22 mouse cellular contexts compared by ENCODE assay signal in the genomic region with DNA sequence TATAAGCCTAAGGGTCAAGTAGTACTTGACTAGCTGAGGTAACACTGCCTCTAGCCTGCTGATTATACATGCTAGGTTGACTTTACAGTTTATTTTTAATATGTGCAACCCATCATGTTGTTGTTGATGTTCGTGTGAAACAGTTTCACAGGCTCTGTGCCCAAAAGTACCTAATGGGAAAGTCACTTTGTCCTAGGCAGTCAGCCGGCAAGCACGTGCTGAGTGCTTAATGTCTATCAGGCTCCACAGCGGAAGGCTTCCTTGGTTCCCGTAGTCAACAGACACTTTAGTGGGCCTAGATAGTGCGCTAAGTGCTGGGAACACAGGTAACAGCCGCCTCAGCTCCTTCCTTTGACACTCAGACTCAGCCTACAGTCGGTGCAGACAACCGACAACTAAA.
DNase-seq lines count a peak whose midpoint lies in the region; ATAC-seq and TF ChIP-seq lines count a peak whose summit lies in the region.
"Had no signal": no experiment of that assay in that cellular context is flagged by ENCODE, and none has a peak within 500 bp of the region (broad histone marks: within the 10 kb centered on the region; RNA-seq: fewer than 3 reads in every experiment).

No protein-coding gene starts in this region.

- TF ChIP-seq CTCF in cerebellum, adult 2 months (IDR thresholded peaks at IDR 0.05; ENCODE audit: borderline replicate concordance, insufficient read depth, low read depth, low read length): no peak
- TF ChIP-seq CTCF in heart, adult 2 months (IDR thresholded peaks at IDR 0.05): no peak
- TF ChIP-seq CTCF in heart, postnatal 0 days (IDR thresholded peaks at IDR 0.05; ENCODE audit: low read depth): no peak

- H3K36me3 ChIP-seq in heart, embryonic 13.5 days: no peaks in the 10 kb centered on the region
- no peaks in the 10 kb centered on the region for H3K36me3 ChIP-seq in heart, adult 2 months (ENCODE audit: control insufficient read depth, insufficient read depth, low read length)
- no peaks in the 10 kb centered on the region for H3K36me3 ChIP-seq in heart, postnatal 0 days (replicated peaks; ENCODE audit: control insufficient read depth, insufficient read depth, low read length)
- H3K36me3 ChIP-seq in kidney, embryonic 14.5 days (ENCODE audit: control insufficient read depth, insufficient read depth, low read length): no peaks in the 10 kb centered on the region
- H3K36me3 ChIP-seq: embryonic facial prominence, embryonic 13.5 days; forebrain, embryonic 12.5 days; G1E; hindbrain, embryonic 10.5 days; intestine, embryonic 15.5 days had no signal

- H3K9me3 ChIP-seq in heart, embryonic 13.5 days: no peaks in the 10 kb centered on the region
- no peaks in the 10 kb centered on the region for H3K9me3 ChIP-seq in heart, postnatal 0 days (replicated peaks; ENCODE audit: control insufficient read depth, low read length)
- no peaks in the 10 kb centered on the region for H3K9me3 ChIP-seq in kidney, embryonic 14.5 days (ENCODE audit: control insufficient read depth, low read length)
- H3K9me3 ChIP-seq: embryonic facial prominence, embryonic 13.5 days; forebrain, embryonic 12.5 days; hindbrain, embryonic 10.5 days; intestine, embryonic 15.5 days had no signal

- H3K4me2 ChIP-seq in heart, embryonic 13.5 days: no peak overlapping the region
- H3K4me2 ChIP-seq in heart, postnatal 0 days (ENCODE audit: low read depth, low read length): no peak overlapping the region
- no peak overlapping the region for H3K4me2 ChIP-seq in kidney, embryonic 14.5 days (replicated peaks; ENCODE audit: low read depth, low read length)
- H3K4me2 ChIP-seq: embryonic facial prominence, embryonic 13.5 days; forebrain, embryonic 12.5 days; hindbrain, embryonic 14.5 days; intestine, embryonic 15.5 days had no signal

- H3K4me1 ChIP-seq in cerebellum, adult 2 months (ENCODE audit: control insufficient read depth, insufficient read depth, low read length): peaks cover 37% of the 10 kb centered on the region
- peaks cover 29% of the 10 kb centered on the region for H3K4me1 ChIP-seq in heart, embryonic 13.5 days
- peaks cover 1% of the 10 kb centered on the region; the same call in 1 of the 2 replicates for H3K4me1 ChIP-seq in heart, adult 2 months (ENCODE audit: control insufficient read depth, insufficient read depth, low read length)
- H3K4me1 ChIP-seq in heart, postnatal 0 days (ENCODE audit: control insufficient read depth, insufficient read depth): no peaks in the 10 kb centered on the region
- no peaks in the 10 kb centered on the region for H3K4me1 ChIP-seq in kidney, embryonic 14.5 days (ENCODE audit: control insufficient read depth, insufficient read depth, low read length)
- H3K4me1 ChIP-seq: intestine, embryonic 15.5 days had no signal

- no peak for TF ChIP-seq EP300 in heart, adult 2 months (IDR thresholded peaks at IDR 0.05; ENCODE audit: insufficient read depth, low read depth, low read length)
- TF ChIP-seq EP300 in heart, postnatal 0 days (IDR thresholded peaks at IDR 0.05; ENCODE audit: low read depth): peak; percentile 71

- DNase-seq in cerebellum, adult 2 months: no peak
- no peak for DNase-seq in cerebellum, adult 18-20 months
- DNase-seq in heart, adult 2 months: no peak
- peak; percentile 57 for DNase-seq in heart, postnatal 0 days (ENCODE audit: low spot score)
- no peak for DNase-seq in heart, postnatal 25 days (ENCODE audit: low spot score)
- peak; percentile 24 for DNase-seq in kidney, adult 9 months
- DNase-seq: adrenal gland, postnatal 10 days; B cell, adult 2 months; cerebellum, adult 11 months; cerebellum, adult 9-11 months; cerebellum, postnatal 36 days; gastrocnemius, postnatal 10 days had no signal

- 92% methylated on average over 9 of the region's 9 CpGs for WGBS in cerebellum, adult 2 months
- 57% methylated on average over 9 of the region's 9 CpGs for WGBS in heart, embryonic 13.5 days
- WGBS in heart, adult 2 months: 57% methylated on average over 9 of the region's 9 CpGs
- 45% methylated on average over 9 of the region's 9 CpGs for WGBS in heart, postnatal 0 days
- WGBS in kidney, embryonic 14.5 days: 96% methylated on average over 9 of the region's 9 CpGs

- no peak for ATAC-seq in heart, embryonic 13.5 days (ENCODE audit: extremely low read depth, insufficient number of reproducible peaks, low FRiP score, low TSS enrichment)
- peak; percentile 65 for ATAC-seq in heart, postnatal 0 days (ENCODE audit: insufficient read depth, low read depth)
- ATAC-seq in kidney, embryonic 14.5 days (ENCODE audit: low FRiP score, low TSS enrichment): no peak
- ATAC-seq: CD4-positive, CD25-positive, alpha-beta regulatory T cell, adult 4 months; forebrain, embryonic 16.5 days; intestine, embryonic 15.5 days had no signal

- H3K9ac ChIP-seq in heart, embryonic 13.5 days: no peak overlapping the region
- H3K9ac ChIP-seq in heart, adult 2 months (ENCODE audit: low read depth, low read length): no peak overlapping the region
- no peak overlapping the region for H3K9ac ChIP-seq in heart, postnatal 0 days (replicated peaks; ENCODE audit: low read depth, low read length)
- no peak overlapping the region for H3K9ac ChIP-seq in kidney, embryonic 14.5 days (ENCODE audit: low read depth, low read length)
- H3K9ac ChIP-seq: embryonic facial prominence, embryonic 13.5 days; forebrain, embryonic 12.5 days; hindbrain, embryonic 14.5 days; intestine, embryonic 15.5 days had no signal

- H3K27me3 ChIP-seq in cerebellum, adult 2 months (ENCODE audit: control insufficient read depth, insufficient read depth, low read length): no peaks in the 10 kb centered on the region
- H3K27me3 ChIP-seq in heart, embryonic 13.5 days (replicated peaks): no peaks in the 10 kb centered on the region
- H3K27me3 ChIP-seq in heart, adult 2 months (ENCODE audit: control insufficient read depth, insufficient read depth, low read length): no peaks in the 10 kb centered on the region
- H3K27me3 ChIP-seq in heart, postnatal 0 days (ENCODE audit: control insufficient read depth, insufficient read depth, low read length): no peaks in the 10 kb centered on the region
- no peaks in the 10 kb centered on the region for H3K27me3 ChIP-seq in kidney, embryonic 14.5 days (ENCODE audit: control insufficient read depth, insufficient read depth, low read length)
- H3K27me3 ChIP-seq: embryonic facial prominence, embryonic 13.5 days; forebrain, embryonic 12.5 days; intestine, embryonic 15.5 days had no signal

- no peak for TF ChIP-seq POLR2A in cerebellum, adult 2 months (IDR thresholded peaks at IDR 0.05; ENCODE audit: borderline replicate concordance, insufficient read depth, low read length)
- TF ChIP-seq POLR2A in heart, adult 2 months (IDR thresholded peaks at IDR 0.05; ENCODE audit: insufficient read depth, low read depth, low read length): no peak

- intact Hi-C loops in heart, adult 2 months (cut with DNase I): no loop called here
- intact Hi-C loops in heart, postnatal 25 days (cut with DNase I): no loop called here

- H3K27ac ChIP-seq in cerebellum, adult 2 months (ENCODE audit: insufficient read depth, low read length): 0 out of 2 replicates have a peak overlapping the region, but pooled peaks have one; percentile 27
- 0 out of 2 replicates have a peak overlapping the region, but pooled peaks have one; percentile 5 for H3K27ac ChIP-seq in heart, embryonic 13.5 days (replicated peaks)
- H3K27ac ChIP-seq in heart, adult 2 months: no peak overlapping the region
- peak overlapping the region; percentile 41; the same call in 1 of the 2 replicates for H3K27ac ChIP-seq in heart, postnatal 0 days (ENCODE audit: low read depth)
- no peak overlapping the region for H3K27ac ChIP-seq in kidney, embryonic 14.5 days (ENCODE audit: low read depth, low read length)
- H3K27ac ChIP-seq: embryonic facial prominence, embryonic 13.5 days; forebrain, embryonic 12.5 days; hindbrain, embryonic 10.5 days; hindbrain, embryonic 14.5 days; intestine, embryonic 15.5 days had no signal

- no peak overlapping the region for H3K4me3 ChIP-seq in cerebellum, adult 2 months (replicated peaks; ENCODE audit: insufficient read depth, low read depth, low read length)
- no peak overlapping the region for H3K4me3 ChIP-seq in heart, embryonic 13.5 days
- no peak overlapping the region for H3K4me3 ChIP-seq in heart, adult 2 months
- H3K4me3 ChIP-seq in heart, postnatal 0 days (ENCODE audit: low read depth, low read length): no peak overlapping the region
- no peak overlapping the region for H3K4me3 ChIP-seq in kidney, embryonic 14.5 days (ENCODE audit: low read length)
- H3K4me3 ChIP-seq: embryonic facial prominence, embryonic 13.5 days; forebrain, embryonic 12.5 days; hindbrain, embryonic 10.5 days; intestine, embryonic 15.5 days had no signal

- H3K79me2 ChIP-seq in heart, adult 2 months (replicated peaks; ENCODE audit: control insufficient read depth, insufficient read depth, low read length): no peaks in the 10 kb centered on the region

Comparison
In these comparisons a context has a peak if more than half of its experiments do, and no peak if none do; other contexts are left out.
1. DNase-seq: peak in heart, postnatal 0 days (single experiment) and kidney, adult 9 months (single experiment); none in cerebellum, adult 2 months (0 of 2), cerebellum, adult 18-20 months (0 of 2), heart, adult 2 months (0 of 2) and heart, postnatal 25 days (single experiment).
2. H3K27ac ChIP-seq: peak in cerebellum, adult 2 months (single experiment), heart, embryonic 13.5 days (single experiment) and heart, postnatal 0 days (single experiment); none in heart, adult 2 months (single experiment) and kidney, embryonic 14.5 days (single experiment).